Mouse (Mus musculus) kidney, adult 2 months (tissue): ENCODE measurements around the gene Hcn2.

Experiments
- CTCF ChIP-seq: fragments of 200-500 bp; conservative IDR thresholded peaks from 2 replicates; pipeline ENCODE4 v1.5.1; 2011; ENCODE audit warnings: low read depth, mild to moderate bottlenecking, control low read depth, low read length, moderate library complexity, mixed read lengths; ENCODE audit not compliant: insufficient read depth, insufficient read length
- POLR2A ChIP-seq: fragments of 200-500 bp; IDR thresholded peaks from one replicate; pipeline ENCODE4 v1.6.1; 2011; ENCODE audit warnings: low read depth, low read length, control low read depth

- TF ChIP-seq POLR2A: no peak
- no peak for TF ChIP-seq CTCF
These were observed 64.7 kb downstream of the Hcn2 start for GRCm38 (mm10) chr10:79781139-79781538.
